Comparison of ENCODE assay signal across 21 mouse cellular contexts in the genomic region with DNA sequence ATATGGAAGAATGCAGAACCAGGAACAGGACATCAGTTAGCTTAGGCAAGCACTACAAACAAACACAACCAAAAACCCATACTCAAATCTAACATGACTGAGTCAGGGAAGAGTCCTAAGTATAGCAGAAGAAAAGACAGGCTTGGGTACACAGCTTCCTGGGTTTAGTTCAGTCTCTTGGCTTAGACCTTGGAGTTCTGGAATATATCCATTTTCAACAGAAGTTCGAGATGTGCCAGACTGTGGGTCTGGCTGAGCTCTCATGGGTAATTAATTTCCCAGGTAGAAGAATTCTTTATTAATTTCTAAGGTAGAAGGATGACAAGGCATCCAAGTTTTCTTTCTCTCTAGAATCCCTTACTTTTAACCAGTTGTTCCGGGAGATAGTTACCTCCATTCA.
A peak's percentile ranks its signal among the peaks of the same experiment; 100 is the strongest.
DNase-seq lines count a peak whose midpoint lies in the region; ATAC-seq lines count a peak whose summit lies in the region.
"Had no signal": no experiment of that assay in that cellular context is flagged by ENCODE, and none has a peak within 500 bp of the region (broad histone marks: within the 10 kb centered on the region; RNA-seq: fewer than 3 reads in every experiment).

No protein-coding gene starts in this region.

- no peaks in the 10 kb centered on the region for H3K36me3 ChIP-seq in forebrain, embryonic 16.5 days (ENCODE audit: control insufficient read depth, insufficient read depth)
- H3K36me3 ChIP-seq: G1E had no signal

- no peaks in the 10 kb centered on the region for H3K9me3 ChIP-seq in forebrain, embryonic 16.5 days (ENCODE audit: control insufficient read depth, low read length)
- H3K9me3 ChIP-seq: G1E had no signal

- H3K4me3 ChIP-seq in forebrain, embryonic 16.5 days (replicated peaks; ENCODE audit: low read length) = no peak overlapping the region

- no peaks in the 10 kb centered on the region for H3K4me1 ChIP-seq in forebrain, embryonic 16.5 days (replicated peaks; ENCODE audit: control insufficient read depth, insufficient read depth, low read length)

- no peak overlapping the region for H3K27ac ChIP-seq in forebrain, embryonic 16.5 days (ENCODE audit: low read length)

- no peak overlapping the region for H3K4me2 ChIP-seq in forebrain, embryonic 16.5 days (ENCODE audit: low read length)

- WGBS in forebrain, embryonic 16.5 days = 81% methylated on average over 2 of the region's 2 CpGs

- peak; percentile 29 to 64 for DNase-seq in cerebellum, postnatal 10 days
- DNase-seq in cerebellum, adult 9-11 months = no peak
- DNase-seq in cerebellum, postnatal 14 days = peak; percentile 19 to 54
- DNase-seq in cerebellum, postnatal 4 days (ENCODE audit: low spot score in 2 of 2) = no peak
- peak; percentile 4 for DNase-seq in fat pad, adult 2 months (ENCODE audit: extremely low read depth, low read depth, low spot score)
- DNase-seq: adrenal gland, adult 2 months; adrenal gland, adult 8-10 months; adrenal gland, postnatal 10 days; adrenal gland, postnatal 14 days; adrenal gland, postnatal 25 days; adrenal gland, postnatal 36 days; B cell, adult 2 months; cerebellum, adult 11 months; cerebellum, adult 11-12 months; cerebellum, adult 18-20 months had no signal

- no peak overlapping the region for H3K9ac ChIP-seq in forebrain, embryonic 16.5 days (replicated peaks; ENCODE audit: low read depth, low read length)

- H3K27me3 ChIP-seq in forebrain, embryonic 16.5 days (replicated peaks; ENCODE audit: control insufficient read depth, insufficient read depth, low read length) = no peaks in the 10 kb centered on the region
- H3K27me3 ChIP-seq: CH12.LX had no signal

- no peak for ATAC-seq in forebrain, embryonic 16.5 days
- ATAC-seq: activated CD4-positive, CD25-positive, alpha-beta regulatory T cell, adult 4 months; CD4-positive, CD25-positive, alpha-beta regulatory T cell, adult 4 months; Patski had no signal

Comparison
In these comparisons a context has a peak if more than half of its experiments do, and no peak if none do; other contexts are left out.
1. DNase-seq: peak in cerebellum, postnatal 10 days (2 of 2), cerebellum, postnatal 14 days (2 of 2) and fat pad, adult 2 months (single experiment); none in cerebellum, adult 9-11 months (single experiment) and cerebellum, postnatal 4 days (0 of 2).